Mouse (Mus musculus) left cerebral cortex, adult 9 months (tissue): ENCODE data around the gene Lrmda.

Experiments used
- DNase-seq, 2 experiments: peaks; one replicate each; pipeline ENCODE4 v3.0.0; 2022; ENCODE audit warnings: low spot score in 2 of 2

Lrmda gene

DNA sequence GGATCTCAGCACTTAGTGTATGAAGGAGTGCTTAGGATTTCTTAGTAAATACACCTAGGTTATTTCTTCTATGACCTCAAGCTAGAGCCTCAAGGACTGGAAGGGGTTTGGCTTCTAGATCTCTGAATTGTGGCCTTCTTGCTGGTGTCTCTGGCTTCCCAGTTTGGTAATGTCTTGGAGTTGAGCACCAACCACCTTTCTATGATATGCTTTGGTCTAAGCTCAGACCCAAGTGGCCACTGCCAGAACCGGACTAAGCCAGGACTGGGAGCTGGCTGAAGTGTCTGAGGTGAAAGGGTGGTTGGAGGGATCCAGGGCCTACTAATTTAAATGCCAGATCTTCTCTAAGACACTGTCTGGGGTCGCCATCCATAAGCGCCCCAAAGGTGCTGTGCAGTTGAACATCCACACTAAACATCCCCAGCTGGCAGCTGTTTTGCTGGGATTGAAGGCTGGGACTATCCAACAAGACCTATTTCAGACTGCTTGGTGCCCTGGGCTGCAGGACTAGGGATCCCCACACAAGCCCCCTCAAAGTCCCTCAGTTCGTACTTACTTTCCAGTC is 27.1 kb upstream of the Lrmda start:
- DNase-seq = no peak

DNA sequence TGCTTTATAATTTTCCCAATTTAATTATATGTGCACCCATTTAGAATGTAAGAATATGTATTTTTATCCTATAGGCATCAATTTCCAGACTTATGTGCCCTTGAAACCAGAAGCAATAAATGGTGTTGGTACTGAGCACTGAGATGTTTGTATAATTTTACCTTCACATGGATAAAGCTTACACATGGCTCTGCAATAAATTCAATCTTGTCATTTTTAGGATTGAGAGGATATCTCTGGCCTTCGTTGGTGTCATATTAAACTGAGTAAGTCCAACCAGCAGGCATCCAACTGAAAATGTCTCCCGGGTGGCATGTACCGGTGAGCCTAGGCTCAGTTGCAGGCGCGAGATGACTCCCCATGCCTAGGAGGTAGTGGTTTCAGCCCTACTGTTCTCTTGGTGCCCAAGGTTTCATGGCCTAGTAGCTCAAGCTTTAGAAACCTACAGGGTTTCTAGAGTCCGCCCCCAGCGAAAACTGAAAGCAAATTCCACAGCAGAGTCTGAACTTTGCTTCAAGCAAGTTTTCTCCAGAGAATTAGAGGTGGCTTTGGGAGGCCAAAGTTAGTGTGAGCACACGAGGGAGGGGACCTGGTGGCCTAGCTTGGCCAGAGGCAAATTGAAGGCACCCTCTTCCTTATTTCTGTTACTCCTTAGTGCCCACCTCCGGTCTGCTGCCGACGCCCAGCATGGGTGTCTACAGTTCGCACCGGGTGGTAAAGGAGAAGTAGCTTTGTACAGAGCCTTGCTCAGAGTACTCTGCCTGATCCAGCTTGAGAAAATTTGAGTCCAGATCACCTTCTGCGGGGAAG is 26.1 kb upstream of the Lrmda start:
- DNase-seq = no peak

DNA sequence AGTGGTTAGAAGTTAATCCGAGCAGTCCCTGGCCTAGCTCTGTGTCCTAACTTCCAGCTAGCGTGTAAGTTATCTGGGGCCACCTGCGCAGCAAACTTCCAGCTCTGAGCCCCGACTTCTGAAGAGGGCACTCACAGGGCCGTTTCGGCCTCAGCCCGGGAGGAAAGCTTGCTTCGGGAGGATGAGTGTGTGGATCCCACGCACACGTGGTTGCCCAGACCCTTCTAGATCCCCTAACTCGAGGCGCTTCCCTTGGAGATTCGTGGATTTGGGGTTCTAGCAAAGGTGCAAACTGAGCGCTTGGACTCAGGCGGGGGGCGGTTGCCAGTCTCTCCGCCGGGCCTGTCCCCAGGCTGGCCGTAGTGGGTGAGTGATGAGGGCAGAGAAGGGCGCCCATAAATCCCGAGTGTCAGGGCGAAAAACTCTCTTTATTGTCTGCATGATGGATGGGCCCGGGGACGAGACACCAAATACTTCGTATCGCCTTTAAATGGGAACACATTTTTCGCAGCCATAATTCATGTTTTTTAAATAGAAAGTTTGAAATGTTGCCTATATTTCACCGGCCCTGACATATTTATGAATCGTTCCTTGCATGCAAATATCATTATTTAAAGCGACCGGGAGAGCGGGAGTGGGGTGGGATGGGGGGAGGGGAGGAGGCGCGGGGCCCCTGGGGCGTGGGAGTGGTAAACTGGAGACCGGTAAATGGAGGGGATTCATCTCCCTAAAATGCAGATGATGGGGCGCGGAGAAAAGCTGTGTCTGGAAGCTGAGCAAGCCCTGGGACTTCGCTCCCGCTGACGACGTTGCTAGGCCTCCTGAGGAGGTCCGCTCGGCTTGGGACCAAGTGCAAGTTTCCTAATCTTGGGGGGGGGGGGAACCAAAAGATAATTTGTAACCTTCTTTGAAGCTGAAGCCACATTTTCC is 25.2 kb upstream of the Lrmda start:
- DNase-seq = no peak

DNA sequence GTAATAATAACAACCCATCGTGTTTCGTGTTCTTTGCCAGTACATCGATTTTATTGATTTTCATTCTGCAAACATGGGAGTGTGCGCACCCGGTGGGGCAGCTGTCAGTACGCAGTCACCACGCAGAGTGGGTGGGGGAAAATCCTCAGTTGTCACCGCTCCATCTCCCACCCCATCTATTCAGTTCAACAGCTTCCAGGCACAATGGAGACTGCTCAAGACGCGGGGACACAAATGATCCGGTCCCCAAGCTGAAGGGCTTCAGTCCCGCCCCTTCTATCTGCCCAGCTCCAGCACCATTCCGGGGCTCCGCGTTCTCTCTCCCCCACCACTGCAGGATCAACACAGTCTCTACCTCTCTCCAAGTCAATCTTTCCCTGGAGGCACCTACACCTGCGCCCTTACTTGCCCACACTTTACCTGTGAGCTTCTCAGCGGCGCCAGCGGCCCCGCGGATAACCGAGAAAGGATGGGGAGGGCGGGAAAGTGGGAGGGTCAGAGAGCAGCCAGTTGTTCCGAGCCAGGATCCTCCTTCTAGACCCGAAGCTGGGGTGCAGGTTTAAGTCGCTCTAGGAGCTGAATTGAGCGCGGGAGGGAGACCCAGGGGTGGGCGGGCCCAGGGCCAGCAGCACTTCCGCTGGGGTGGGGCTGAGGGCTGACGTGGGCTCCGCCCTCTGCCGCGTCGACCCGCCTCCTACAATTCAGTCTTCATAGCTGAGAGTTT is 24.3 kb upstream of the Lrmda start:
- DNase-seq = no peak

DNA sequence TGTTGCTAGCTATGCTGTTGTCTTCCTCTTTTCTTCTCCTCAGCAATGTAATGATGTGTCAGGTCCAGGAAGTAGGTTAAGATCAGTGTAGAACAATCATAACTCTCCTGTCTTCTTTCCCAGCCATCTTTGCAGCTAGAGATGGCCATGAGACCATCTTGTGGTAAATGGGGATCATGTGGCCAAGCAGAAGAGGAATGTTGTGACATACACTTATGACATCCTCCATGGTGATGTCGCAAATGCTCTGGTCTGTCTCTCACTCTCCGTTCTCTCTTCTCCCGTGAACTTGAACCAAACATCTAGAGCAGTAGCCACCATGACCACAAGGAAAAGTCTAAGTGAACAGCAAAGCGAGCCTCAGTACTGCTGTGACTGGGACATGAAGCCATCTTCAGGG is 19.9 kb upstream of the Lrmda start:
- DNase-seq = no peak

DNA sequence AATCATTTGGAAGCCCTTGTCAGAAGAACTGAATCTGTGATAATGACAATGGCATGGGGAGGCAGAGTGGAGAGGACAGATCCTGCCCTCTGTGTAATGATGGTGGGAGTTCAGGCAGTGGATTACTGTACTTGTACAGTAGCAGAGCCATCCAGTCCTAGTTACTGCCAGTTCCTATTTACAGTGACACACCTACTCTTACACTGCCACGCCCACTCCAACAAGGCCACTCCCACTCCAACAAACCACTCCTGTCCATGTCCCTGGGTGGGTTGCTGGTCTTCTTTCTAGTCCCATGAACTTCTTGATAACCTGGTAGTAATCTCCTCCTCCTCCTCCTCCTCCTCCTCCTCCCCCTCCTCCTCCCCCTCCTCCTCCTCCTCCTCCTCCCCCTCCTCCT is 16.3 kb upstream of the Lrmda start:
- no peak for DNase-seq

DNA sequence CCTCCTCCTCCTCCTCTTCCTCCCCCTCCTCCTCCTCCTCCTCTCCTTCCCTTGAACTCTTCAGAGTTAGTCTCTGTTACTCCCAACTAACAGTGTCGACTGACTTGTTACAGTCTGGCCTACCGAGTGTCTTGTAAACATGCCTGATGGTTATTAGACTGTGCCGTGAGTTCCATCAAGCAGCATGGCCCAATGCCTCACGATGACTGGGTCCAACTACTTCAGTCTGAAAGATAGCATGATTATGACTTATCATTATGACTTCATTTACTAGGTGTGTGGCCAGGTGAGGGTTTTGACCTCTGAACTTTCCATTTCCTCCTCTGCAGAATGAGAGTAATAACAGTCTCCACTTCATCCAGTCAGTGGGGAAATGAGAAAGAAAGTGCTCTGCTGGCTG is 15.9 kb upstream of the Lrmda start:
- no peak for DNase-seq

DNA sequence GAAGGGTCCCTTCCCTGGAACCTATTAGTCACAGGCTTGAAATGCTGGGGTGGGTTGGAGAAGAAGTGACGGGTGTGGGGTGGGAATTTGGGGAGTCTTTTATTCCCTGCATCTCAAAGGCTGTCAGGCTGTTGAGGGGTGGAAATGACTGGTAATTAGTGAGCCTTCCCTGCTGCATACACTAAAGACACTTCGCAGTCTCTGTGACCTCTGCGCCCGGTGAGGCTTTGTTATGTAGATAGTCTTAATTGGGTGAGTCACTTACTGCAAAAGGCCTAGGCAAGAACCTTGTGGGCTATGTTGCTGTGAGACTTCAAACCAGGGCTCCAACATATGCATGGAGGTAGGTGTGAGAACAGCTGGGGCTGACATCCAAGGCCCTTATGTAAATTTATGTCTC is 14.6 kb upstream of the Lrmda start:
- no peak for DNase-seq

DNA sequence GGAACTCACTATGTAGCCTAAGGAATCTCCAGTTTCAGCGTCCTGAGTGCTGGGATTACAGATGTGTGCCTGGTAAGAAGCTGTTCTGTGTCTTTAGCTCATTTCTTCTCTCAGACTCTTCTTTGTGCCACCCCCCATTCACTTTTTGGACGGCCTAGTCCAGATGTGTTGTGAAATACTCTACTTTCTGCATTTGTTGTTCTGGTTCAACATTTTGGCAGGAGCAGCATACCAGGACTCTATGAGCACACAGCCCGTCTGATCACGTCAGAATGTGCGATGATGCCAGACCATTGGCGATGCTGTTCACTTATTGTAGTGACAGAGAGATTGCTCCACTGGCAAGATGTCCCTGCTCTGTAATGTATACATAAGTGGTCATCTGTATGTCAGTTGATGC is 12.5 kb upstream of the Lrmda start:
- no peak for DNase-seq

DNA sequence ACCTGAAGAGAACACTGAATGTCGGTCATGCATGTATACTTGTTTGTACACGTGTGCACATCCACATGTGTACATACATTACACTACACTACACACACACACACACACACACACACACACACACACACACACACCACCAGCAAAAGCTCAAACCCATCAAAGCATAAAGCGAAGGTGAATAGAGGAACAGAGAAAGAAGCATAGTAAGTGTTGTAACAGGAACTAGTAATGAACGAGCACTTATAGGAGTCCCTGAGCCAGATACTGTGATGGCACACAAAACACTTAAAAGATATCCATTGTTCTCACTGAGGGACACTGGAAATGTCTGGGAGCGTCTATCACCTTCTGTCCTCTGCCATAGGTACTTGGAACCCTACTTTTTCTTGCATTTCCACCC is 5.2 kb upstream of the Lrmda start:
- no peak for DNase-seq

DNA sequence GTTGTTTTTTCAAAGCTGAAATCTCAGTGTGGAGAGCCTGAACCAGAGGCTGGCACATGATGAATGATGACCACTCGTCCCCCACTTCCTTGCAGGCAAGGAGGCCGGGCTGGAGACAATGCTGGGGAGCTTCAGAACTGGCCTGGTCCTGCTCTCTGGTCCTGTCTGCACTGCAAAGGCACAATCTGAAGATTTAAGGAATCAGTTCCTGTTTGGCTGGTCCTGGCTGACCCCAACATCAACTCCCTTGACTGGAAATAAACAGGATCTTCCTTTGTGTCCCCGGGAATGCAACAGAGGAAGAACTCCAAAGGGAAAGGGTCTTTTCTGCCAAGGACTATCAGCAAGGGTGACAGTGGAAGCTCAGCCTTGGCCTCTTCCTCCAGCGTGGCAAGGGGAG is 4.7 kb upstream of the Lrmda start:
- DNase-seq = no peak

DNA sequence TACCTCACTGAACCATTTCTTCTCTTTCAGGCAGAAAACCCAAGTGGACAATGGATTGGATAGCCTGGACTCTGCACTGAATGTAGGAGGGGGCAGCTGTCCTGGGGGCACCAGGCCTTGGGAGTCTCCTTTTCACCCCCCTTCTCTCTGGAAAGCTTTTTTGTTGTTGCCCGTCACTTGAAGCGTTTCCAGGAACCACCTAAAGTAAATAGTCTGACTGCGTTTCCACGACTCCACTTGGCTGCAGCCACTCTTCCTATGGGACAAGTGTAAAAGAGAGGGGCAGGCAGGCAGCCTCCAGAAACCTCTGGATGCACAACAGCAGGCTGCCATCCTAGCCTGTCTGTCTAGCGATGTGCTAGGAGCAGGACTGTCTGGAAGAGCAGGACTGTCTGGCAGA is 2.5 kb upstream of the Lrmda start:
- no peak for DNase-seq

DNA sequence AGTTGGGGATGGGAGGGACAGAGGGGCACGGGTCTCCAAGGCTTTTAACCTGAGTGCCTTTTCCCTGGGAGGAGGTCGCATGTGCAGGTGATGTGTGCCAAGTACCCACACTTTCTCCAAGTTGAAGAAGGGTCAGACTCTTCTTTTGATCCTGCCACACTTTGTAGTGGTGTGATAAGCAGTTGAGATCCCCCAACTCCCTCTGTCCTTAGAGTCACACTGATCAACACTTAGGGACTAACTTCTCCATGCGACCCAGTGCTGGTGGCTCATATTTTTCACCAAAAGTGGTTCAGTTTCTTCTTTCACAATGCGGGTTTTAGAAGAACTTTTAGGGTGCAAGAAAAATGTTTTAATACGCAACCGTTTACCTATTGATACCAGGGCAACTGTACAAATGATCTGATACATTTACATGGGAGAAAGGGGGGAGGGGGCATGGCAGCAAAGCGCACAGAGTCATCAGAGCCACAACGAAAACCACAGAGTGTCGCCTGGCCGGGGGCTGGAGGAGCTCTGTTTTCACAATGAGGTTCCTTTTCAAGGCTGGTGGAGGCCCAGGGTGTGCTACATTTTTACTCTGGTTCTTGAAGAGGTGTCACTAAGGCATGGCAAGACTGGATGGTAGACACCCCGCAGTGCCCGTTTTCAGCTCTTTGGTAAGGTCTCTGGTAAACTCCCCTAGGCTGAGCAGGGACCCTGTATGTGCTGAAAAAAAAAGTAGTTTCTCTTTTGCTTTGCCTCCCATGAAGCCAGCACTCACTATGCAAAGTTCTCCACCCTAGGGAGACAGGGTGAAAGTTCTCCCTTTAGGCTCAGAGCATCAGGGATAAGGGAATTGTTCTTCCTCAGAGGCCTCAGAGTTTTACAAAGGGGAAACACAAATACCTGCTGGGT is 685 bp downstream of the Lrmda start:
- no peak for DNase-seq

DNA sequence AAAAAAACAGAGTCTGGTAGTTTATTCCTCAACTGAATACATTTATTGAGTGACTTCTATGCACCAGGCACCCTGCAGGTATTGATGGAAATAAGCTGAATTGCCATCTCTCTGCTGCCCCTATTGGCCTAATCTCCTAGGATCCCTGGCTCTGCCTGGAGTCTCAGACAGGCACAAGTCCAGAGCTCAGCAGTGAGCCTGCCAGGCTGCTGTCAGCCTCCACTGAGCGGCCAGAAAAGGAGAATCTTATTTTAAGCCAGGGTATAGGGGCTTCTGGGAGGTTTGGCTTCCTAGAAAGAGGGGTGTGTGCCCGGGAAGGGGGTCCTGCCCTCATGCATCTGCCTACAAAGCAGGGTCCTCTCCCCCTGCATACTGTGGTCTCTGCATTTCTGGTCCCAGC is 1.4 kb downstream of the Lrmda start:
- DNase-seq = peak in 1 of 2 experiments; percentile 14

DNA sequence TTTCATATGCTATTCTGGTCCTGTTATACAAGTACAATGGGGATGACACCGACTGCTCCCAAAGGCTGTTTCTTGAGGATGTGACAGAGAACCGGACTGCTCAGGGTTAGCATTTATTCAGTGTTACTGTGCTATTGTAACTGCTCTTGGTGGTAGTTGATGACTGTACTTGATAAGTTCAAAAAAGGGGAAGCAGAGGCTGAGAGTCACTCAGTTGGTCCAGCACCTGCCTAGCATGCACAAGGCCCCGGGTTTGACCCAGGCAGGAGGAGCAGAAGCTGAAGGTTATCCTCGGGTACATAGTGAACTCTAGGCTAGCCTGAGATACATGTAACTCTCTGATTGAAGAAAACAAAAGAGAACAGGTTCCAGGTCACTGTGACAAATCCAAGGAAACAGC is 4.0 kb downstream of the Lrmda start:
- DNase-seq = no peak

DNA sequence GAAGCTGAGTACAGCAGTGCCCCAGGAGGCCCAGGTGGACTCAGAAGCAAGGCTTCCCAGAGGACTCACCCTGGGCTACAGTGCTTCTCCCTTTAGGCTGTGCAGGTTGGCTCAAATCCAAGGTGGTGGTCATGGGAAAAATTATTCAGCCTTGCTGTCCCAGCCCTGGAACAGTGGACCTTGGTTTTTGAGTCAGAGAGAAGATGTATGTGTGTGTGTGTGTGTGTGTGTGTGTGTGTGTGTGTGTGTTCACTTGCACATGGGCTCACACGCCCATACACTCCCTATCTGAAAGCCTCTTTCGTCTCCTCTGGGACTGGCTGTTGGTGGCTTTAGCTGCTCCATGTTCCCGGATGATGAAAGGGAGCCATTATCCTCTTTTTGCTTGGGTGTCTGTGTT is 16.4 kb downstream of the Lrmda start:
- no peak for DNase-seq

DNA sequence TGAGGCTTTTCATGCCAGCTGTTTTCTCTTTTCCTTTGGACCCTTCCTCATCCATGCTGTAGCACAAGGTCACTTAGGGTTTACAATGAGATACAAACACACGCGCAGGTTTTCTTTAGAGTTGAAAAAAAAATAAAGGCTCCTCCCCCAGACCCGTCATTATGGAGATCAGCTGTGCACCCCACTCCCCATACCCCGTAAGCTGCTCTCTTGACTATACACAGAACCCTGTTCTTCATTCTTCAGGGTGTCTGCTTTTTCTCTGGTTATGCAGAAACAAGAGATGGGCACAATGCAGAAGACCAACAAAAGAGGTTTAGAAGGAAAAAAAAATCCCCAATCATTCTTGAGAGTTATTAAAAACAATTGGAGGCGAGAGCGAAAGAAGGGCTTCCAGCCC is 16.8 kb downstream of the Lrmda start:
- no peak for DNase-seq

DNA sequence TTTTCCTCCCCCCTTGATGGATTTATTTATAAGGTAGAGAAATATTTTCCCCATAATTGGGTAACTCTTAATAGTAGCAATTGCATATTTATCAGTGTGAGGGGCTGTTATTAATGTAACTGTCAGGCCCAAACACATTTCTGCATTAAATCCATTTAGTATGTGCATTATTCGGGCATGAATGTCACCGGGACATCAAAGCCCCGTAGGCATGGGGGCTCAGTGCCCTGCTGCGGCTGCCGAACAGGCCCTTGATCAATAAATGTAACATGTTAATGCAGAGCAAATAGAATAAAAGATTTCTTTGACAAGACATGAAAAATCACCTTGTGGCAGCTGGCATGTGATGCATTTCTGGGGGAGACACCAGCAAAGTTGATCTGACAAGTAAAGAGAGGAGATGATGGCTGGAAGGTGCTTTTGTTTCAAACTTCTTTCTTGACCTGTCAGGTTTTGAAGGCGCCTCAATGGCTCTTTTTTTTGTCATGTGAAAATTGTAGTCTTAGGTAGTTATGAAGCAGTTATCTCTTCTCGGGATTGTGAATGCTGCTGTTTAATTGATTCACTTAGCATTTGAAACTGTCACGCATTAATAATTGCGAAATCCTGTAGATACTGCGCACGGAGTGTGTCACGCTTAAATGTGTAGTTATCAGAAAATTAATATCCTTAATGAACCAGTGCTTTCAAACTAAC is 17.4 kb downstream of the Lrmda start:
- DNase-seq = no peak

DNA sequence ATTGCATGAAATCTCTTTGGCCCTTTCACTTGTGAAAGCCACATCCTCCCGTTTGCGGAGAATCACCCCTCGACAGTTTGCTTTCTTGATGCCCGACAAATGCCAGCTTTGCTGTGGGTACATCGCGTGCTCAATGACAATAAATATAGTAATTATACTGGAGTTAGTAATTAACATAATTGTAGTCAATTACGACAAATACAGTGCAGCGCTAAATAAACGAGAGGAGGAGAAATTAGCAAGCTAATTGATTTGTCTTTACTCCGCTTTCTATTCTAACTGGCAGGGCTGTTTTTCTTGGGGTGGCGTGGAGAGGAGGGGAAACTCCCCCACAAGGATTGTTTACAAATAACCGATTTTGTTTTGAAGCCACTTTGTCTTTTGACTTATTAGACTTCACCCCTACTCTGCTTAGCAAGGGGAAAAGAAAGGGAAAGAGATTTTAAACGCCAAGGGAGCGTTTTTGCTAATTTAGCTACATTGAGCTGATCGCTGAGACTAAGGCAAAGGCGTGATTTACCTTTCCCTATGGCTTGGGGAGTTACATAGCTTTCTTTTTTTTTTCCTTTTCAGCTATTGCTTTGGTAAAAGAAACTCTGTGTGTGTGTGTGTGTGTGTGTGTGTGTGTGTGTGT is 18.1 kb downstream of the Lrmda start:
- DNase-seq = no peak

DNA sequence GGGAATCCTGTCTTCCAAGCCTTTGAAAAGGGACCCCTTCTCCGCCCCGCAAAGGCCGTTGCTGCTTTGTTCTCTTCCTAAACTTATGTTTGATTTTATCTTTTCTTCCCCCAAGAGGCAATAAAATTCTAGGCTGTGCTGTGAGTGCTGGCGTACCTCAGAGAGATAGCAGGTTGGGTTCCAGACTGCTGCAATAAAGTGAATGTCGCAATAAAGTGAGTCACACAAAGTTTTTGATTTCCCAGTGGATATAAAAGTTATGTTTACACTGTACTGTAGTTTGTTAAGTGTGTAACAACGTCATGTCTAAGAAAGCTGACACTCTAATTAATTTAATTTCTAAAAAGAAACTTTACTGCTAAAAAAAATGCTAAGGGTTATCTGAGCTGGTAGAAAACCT is 22.6 kb downstream of the Lrmda start:
- no peak for DNase-seq
